Mouse (Mus musculus) hindbrain, embryonic 14.5 days (tissue): ENCODE results near the gene Ccdc85b. TPM values are rescaled to one million over a fixed set of nuclear protein-coding genes. Genes with fewer than 3 reads are reported as not detected.

Source experiments
- polyA plus RNA-seq: library from polyadenylated mRNA; unstranded; fragments of >200 nt; fragmentation: Nextera tagmentation; extraction: Ambion mirVana; gene quantifications from 2 replicates; pipeline ENCODE4 v1.2.1, GENCODE M21; 2014

The Ccdc85b gene
- polyA plus RNA-seq, 1 experiment from 2014 or later: 10.4 TPM

Other genes with a start within 250 kb of the Ccdc85b start
- gene Pacs1, start 184.8 kb downstream of the Ccdc85b start, polyA plus RNA-seq: 54.3 and 59.7 TPM in 2 replicates
- 299 and 305 TPM in 2 replicates for gene Sf3b2, start 162.4 kb downstream of the Ccdc85b start, polyA plus RNA-seq
- gene Gal3st3, start 159.6 kb downstream of the Ccdc85b start, polyA plus RNA-seq: 34.2 and 39.8 TPM in 2 replicates
- gene Catsper1, start 122.2 kb downstream of the Ccdc85b start, polyA plus RNA-seq: not detected in 2 replicates
- 11.2 and 12.2 TPM in 2 replicates for gene Cst6, start 108.3 kb downstream of the Ccdc85b start, polyA plus RNA-seq
- gene Eif1ad, start 91.2 kb downstream of the Ccdc85b start, polyA plus RNA-seq: 35.0 and 37.2 TPM in 2 replicates
- gene Banf1, start 90.7 kb downstream of the Ccdc85b start, polyA plus RNA-seq: 308 and 323 TPM in 2 replicates
- gene Sart1, start 69.2 kb downstream of the Ccdc85b start, polyA plus RNA-seq: 53.3 and 57.3 TPM in 2 replicates
- not detected in 2 replicates for gene Tsga10ip, start 55.4 kb downstream of the Ccdc85b start, polyA plus RNA-seq
- gene Drap1, start 32.9 kb downstream of the Ccdc85b start, polyA plus RNA-seq: 237 and 253 TPM in 2 replicates
- 61.3 and 66.0 TPM in 2 replicates for gene AI837181, start 32.8 kb downstream of the Ccdc85b start, polyA plus RNA-seq
- gene Fosl1, start 10.3 kb downstream of the Ccdc85b start, polyA plus RNA-seq: not detected in 2 replicates
- 145 and 151 TPM in 2 replicates for gene Fibp, start 2.7 kb upstream of the Ccdc85b start, polyA plus RNA-seq
- 4.2 and 5.4 TPM in 2 replicates for gene Ctsw, start 10.6 kb upstream of the Ccdc85b start, polyA plus RNA-seq
- gene Efemp2, start 16.1 kb upstream of the Ccdc85b start, polyA plus RNA-seq: 37.8 and 41.1 TPM in 2 replicates
- gene Mus81, start 30.5 kb upstream of the Ccdc85b start, polyA plus RNA-seq: 40.0 and 41.7 TPM in 2 replicates
- gene Cfl1, start 32.6 kb upstream of the Ccdc85b start, polyA plus RNA-seq: 3,620 and 3,763 TPM in 2 replicates
- 0.21 and 0.58 TPM in 2 replicates for gene 1700020D05Rik, start 45.9 kb upstream of the Ccdc85b start, polyA plus RNA-seq
- 87.1 and 96.5 TPM in 2 replicates for gene Snx32, start 52.6 kb upstream of the Ccdc85b start, polyA plus RNA-seq
- 0.07 and 0.15 TPM in 2 replicates for gene Ovol1, start 102.8 kb upstream of the Ccdc85b start, polyA plus RNA-seq
- gene Ap5b1, start 110.1 kb upstream of the Ccdc85b start, polyA plus RNA-seq: 3.8 and 4.0 TPM in 2 replicates
- gene Rnaseh2c, start 144.0 kb upstream of the Ccdc85b start, polyA plus RNA-seq: 55.1 and 55.3 TPM in 2 replicates
- gene Kat5, start 152.3 kb upstream of the Ccdc85b start, polyA plus RNA-seq: 38.4 and 41.0 TPM in 2 replicates
- gene Rela, start 179.6 kb upstream of the Ccdc85b start, polyA plus RNA-seq: 30.2 and 31.0 TPM in 2 replicates
- gene Sipa1, start 205.8 kb upstream of the Ccdc85b start, polyA plus RNA-seq: 12.7 and 16.2 TPM in 2 replicates
- gene Map3k11, start 230.8 kb upstream of the Ccdc85b start, polyA plus RNA-seq: 11.4 and 11.5 TPM in 2 replicates
- 28.3 and 32.1 TPM in 2 replicates for gene Pcnx3, start 231.0 kb upstream of the Ccdc85b start, polyA plus RNA-seq
- 0.36 TPM in 1 of 2 replicates, not detected in the other for gene Kcnk7, start 246.5 kb upstream of the Ccdc85b start, polyA plus RNA-seq